Mouse (Mus musculus) heart, adult 2 months (tissue): ENCODE measurements at regions not wholly inside any gene's neighbourhood (a gene's known extent, or its start where the extent isn't known, plus 50 kb on each side); places are given as distances from the start of the nearest gene placed in this dataset.

Experiments used
- DNase-seq, 2 experiments: peaks; one replicate each; pipeline ENCODE4 v3.0.0; 2021
- H3K27ac ChIP-seq: fragments of 200-600 bp; 2 replicates; pipeline ENCODE4 v1.8.1; 2022
- H3K27me3 ChIP-seq: fragments of 200-500 bp; 2 replicates; pipeline ENCODE4 v1.6.1; 2012; ENCODE audit warnings: mild to moderate bottlenecking, low read length, inconsistent platforms, mixed read lengths; ENCODE audit not compliant: control insufficient read depth, insufficient read depth
- H3K36me3 ChIP-seq: fragments of 200-500 bp; 2 replicates; pipeline ENCODE4 v1.6.1; 2012; ENCODE audit warnings: low read length, inconsistent platforms; ENCODE audit not compliant: control insufficient read depth, insufficient read depth
- H3K4me1 ChIP-seq: fragments of 200-500 bp; 2 replicates; pipeline ENCODE4 v1.6.1; 2011; ENCODE audit warnings: low read length; ENCODE audit not compliant: control insufficient read depth, insufficient read depth
- H3K4me3 ChIP-seq: fragments of 200-600 bp; 2 replicates; pipeline ENCODE4 v1.8.1; 2022
- H3K79me2 ChIP-seq: fragments of 200-500 bp; replicated peaks from 2 replicates; pipeline ENCODE4 v1.6.1; 2012; ENCODE audit warnings: mild to moderate bottlenecking, inconsistent platforms, low read length, moderate library complexity, mixed read lengths; ENCODE audit not compliant: control insufficient read depth, insufficient read depth
- H3K9ac ChIP-seq: fragments of 200-500 bp; 2 replicates; pipeline ENCODE4 v1.6.1; 2012; ENCODE audit warnings: low read depth, mild to moderate bottlenecking, control low read depth, inconsistent platforms, low read length, mixed read lengths
- CTCF ChIP-seq: fragments of 200-600 bp; IDR thresholded peaks from 2 replicates; pipeline ENCODE4 v1.8.1; 2022; ENCODE audit warnings: antibody characterized with exemption, mild to moderate bottlenecking, moderate library complexity
- EP300 ChIP-seq: fragments of 200-500 bp; IDR thresholded peaks from 2 replicates; pipeline ENCODE4 v1.6.1; 2011; ENCODE audit warnings: low read depth, low read length, control low read depth; ENCODE audit not compliant: insufficient read depth
- POLR2A ChIP-seq: fragments of 200-500 bp; IDR thresholded peaks from 2 replicates; pipeline ENCODE4 v1.6.1; 2011; ENCODE audit warnings: mild to moderate bottlenecking, low read depth, low read length, control low read depth; ENCODE audit not compliant: insufficient read depth
- WGBS: fragments of 180-500 bp; shearing (Covaris S2); methylation state at CpG from one replicate; pipeline ENCODE4 v1.1.7; 2018; 5-methylcytosine and 5-hydroxymethylcytosine counted together
- intact Hi-C: fragments of 180-260 bp; cut with DNase I; formaldehyde crosslinking; loops from one replicate; pipeline ENCODE4 v1.15.1; 2025

GRCm38 (mm10) chr6:66477575-66477974, 57.6 kb upstream of the Mad2l1 start:
- 62% methylated on average over 5 of the region's 5 CpGs for WGBS
- intact Hi-C loops: no loop called here

GRCm38 (mm10) chr6:66478326-66478964, 56.7 kb upstream of the Mad2l1 start:
- DNase-seq: no peak
- TF ChIP-seq EP300 (no peak), POLR2A (no peak), CTCF (no peak)
- H3K27me3 ChIP-seq: no peaks in the 10 kb centered on the region
- no peaks in the 10 kb centered on the region for H3K36me3 ChIP-seq
- intact Hi-C loops: no loop called here
- no peak overlapping the region for H3K9ac ChIP-seq
- H3K27ac ChIP-seq: no peak overlapping the region
- H3K4me3 ChIP-seq: no peak overlapping the region
- H3K4me1 ChIP-seq: no peaks in the 10 kb centered on the region
- 51% methylated on average over 4 of the region's 4 CpGs for WGBS
- H3K79me2 ChIP-seq: no peaks in the 10 kb centered on the region

More at GRCm38 (mm10) chr6:66477575-66477974, 57.6 kb upstream of the Mad2l1 start:
- Histone ChIP-seq H3K79me2 (no peaks in the 10 kb centered on the region), H3K4me3 (no peak overlapping the region), H3K27ac (no peak overlapping the region), H3K9ac (no peak overlapping the region), H3K4me1 (no peaks in the 10 kb centered on the region), H3K27me3 (no peaks in the 10 kb centered on the region), H3K36me3 (no peaks in the 10 kb centered on the region)
- no peak for TF ChIP-seq CTCF
- TF ChIP-seq POLR2A: no peak
- TF ChIP-seq EP300: no peak
- DNase-seq: no peak

- WGBS: 75% methylated on average over 5 of the region's 5 CpGs
These were observed 55.6 kb upstream of the Mad2l1 start for GRCm38 (mm10) chr6:66479576-66479975.

GRCm38 (mm10) chr6:66480207-66480606, 55.0 kb upstream of the Mad2l1 start:
- no peaks in the 10 kb centered on the region for H3K79me2 ChIP-seq
- no peak overlapping the region for H3K4me3 ChIP-seq
- H3K27ac ChIP-seq: no peak overlapping the region
- H3K27me3 ChIP-seq: no peaks in the 10 kb centered on the region
- no peak for DNase-seq
- intact Hi-C loops: no loop called here
- H3K9ac ChIP-seq: no peak overlapping the region
- WGBS: 62% methylated on average over 2 of the region's 2 CpGs
- TF ChIP-seq POLR2A (no peak), EP300 (no peak), CTCF (peak; percentile 30)
- H3K4me1 ChIP-seq: no peaks in the 10 kb centered on the region
- H3K36me3 ChIP-seq: no peaks in the 10 kb centered on the region

More at GRCm38 (mm10) chr6:66479576-66479975, 55.6 kb upstream of the Mad2l1 start:
- Histone ChIP-seq H3K79me2 (no peaks in the 10 kb centered on the region), H3K36me3 (no peaks in the 10 kb centered on the region), H3K4me3 (no peak overlapping the region), H3K4me1 (no peaks in the 10 kb centered on the region), H3K9ac (no peak overlapping the region), H3K27me3 (no peaks in the 10 kb centered on the region), H3K27ac (no peak overlapping the region)
- TF ChIP-seq CTCF (no peak), EP300 (no peak), POLR2A (no peak)
- intact Hi-C loops: no loop called here
- DNase-seq: no peak

- no peaks in the 10 kb centered on the region for H3K79me2 ChIP-seq
- no peak for DNase-seq
- no peak overlapping the region for H3K4me3 ChIP-seq
- no peak overlapping the region for H3K27ac ChIP-seq
- TF ChIP-seq POLR2A (no peak), EP300 (no peak), CTCF (no peak)
- H3K27me3 ChIP-seq: no peaks in the 10 kb centered on the region
- no peak overlapping the region for H3K9ac ChIP-seq
- no peaks in the 10 kb centered on the region for H3K36me3 ChIP-seq
- WGBS: 93% methylated on average over 3 of the region's 3 CpGs
- intact Hi-C loops: no loop called here
- no peaks in the 10 kb centered on the region for H3K4me1 ChIP-seq
These were observed 52.4 kb upstream of the Mad2l1 start for GRCm38 (mm10) chr6:66482797-66483196.
